Mouse (Mus musculus): ENCODE measurements around the gene Pdk1.
"Not testable (repeated sequence)": the region's sequence is repeated elsewhere in the genome, so short reads cannot be mapped to it uniquely, and the experiment has no call there.

Gene Pdk1

GRCm38 (mm10) chr2:71874836-71875235 is 1.8 kb downstream of the Pdk1 start:
- DNase-seq: no peak

GRCm38 (mm10) chr2:71877865-71878264 is 4.8 kb downstream of the Pdk1 start:
- DNase-seq: no peak

- no peak for DNase-seq
Measured at GRCm38 (mm10) chr2:71878441-71878840, 5.4 kb downstream of the Pdk1 start.

DNA sequence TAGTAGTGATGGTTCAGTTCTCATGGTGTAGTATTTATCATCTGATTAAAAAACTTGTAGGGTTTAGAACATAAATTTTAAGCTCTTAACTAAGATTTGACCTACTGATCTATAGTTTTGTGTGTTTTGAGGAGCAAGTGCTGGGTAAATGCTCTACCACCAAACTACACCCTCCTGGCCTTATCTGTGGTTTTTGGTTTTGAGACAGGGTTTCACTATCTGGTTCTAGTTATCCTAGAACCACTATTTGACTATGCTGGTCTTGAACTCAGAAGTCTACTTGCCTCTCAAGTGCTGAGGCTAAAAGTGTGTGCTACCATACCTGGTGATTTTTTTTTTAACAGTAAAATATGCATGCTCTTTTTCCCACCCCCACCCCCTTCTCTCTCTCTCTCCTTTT is 5.9 kb downstream of the Pdk1 start:
- DNase-seq: no peak

DNA sequence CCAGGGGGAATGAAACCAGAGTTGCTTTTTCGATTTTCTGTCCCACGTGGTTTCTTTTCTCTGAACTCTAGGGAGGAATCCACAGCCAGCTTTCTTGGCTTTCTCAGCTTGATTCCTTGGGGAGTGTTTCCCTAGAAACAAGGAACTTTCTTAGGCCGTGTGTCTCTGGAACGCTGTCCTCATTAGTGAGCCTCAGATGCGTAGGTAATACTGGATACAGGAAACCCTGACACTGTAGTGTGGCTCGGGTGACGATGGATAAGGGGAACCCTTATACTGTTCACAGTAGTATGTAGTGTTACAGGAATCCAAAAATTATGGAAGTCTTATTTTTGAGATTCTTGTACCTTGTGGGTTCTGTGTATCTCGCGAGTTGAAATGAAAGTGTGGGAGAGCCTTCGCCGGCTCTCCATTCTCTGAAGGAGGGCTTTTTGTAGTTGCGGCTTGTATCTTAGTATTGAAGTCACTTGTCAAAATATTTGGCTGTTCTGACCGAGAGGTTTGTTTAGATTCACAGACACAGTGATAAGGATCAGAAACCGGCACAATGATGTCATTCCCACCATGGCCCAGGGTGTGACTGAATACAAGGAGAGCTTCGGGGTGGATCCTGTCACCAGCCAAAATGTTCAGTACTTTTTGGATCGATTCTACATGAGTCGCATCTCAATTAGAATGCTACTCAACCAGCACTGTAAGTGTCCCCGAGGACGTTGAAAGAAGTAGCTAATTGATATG is 10.1 kb downstream of the Pdk1 start:
- DNase-seq: no peak

- DNase-seq: no peak
Measured at GRCm38 (mm10) chr2:71887269-71887668, 14.2 kb downstream of the Pdk1 start.

DNA sequence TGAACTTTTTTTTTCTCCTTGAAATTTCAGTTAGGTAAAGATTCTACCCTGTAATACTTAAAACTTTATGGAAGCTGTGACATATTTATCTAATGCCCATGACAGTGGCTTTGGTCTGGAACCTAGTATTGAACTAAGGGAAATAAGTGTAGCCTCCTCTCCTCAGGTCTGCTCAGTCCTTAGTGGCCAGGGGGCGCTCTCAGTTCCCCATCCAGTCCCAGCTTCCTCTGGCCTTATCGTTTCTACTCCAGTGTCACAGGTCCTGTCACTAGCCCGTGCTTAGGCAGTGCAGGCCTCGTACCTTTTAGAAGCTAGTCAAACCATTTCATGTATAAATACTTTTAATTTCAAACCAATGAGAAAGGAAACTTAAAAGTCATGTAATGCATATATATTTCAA is 15.4 kb downstream of the Pdk1 start:
- DNase-seq: no peak

- no peak for DNase-seq
Measured at GRCm38 (mm10) chr2:71891536-71891935, 18.5 kb downstream of the Pdk1 start.

DNA sequence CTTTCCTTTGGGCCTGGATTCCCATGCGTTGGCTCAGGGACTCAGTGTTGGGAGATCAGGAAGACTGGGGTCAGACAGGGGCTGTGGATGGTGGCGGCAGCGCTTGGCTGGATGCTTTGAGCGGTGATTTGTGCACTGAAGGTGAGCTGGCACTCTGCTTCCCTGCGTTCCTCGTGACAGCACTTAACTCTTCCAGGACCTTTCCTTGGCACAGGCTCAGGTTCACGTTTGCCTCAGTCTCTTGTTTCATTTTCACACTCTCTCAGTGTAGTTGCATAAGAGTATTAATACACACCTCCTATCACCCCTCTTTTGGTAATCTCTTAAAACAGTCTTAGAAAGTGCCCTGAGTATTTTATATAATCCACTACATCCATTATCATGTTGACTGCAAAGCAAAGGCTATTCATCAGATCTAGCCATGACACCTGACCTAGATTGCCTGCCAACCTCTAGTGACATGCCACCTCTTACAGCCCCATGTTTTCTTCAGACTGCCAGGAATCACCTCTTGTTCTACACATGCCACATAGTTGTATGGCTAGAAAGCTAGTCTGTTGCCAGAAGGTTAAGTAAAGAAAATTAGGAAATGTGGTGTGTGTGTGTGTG is 19.8 kb downstream of the Pdk1 start:
- no peak for DNase-seq

- no peak for DNase-seq
Measured at GRCm38 (mm10) chr2:71895596-71896286, 22.7 kb downstream of the Pdk1 start.

DNA sequence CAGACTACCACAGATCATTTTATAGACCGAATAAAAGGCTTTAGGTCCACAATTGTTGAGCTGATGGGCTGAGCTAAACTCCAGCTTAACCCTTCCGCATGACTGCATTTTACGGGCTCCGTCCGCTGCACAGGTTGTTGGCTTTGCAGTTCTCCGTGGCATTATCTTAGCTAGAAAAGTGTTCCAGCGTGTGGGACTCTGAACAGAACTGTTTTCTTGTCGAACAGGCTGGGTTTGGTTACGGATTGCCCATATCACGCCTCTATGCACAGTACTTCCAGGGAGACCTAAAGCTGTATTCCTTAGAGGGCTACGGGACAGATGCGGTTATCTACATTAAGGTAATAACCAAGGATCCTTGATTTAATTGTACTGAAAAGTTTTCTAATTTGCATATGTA is 24.4 kb downstream of the Pdk1 start:
- DNase-seq: no peak

DNA sequence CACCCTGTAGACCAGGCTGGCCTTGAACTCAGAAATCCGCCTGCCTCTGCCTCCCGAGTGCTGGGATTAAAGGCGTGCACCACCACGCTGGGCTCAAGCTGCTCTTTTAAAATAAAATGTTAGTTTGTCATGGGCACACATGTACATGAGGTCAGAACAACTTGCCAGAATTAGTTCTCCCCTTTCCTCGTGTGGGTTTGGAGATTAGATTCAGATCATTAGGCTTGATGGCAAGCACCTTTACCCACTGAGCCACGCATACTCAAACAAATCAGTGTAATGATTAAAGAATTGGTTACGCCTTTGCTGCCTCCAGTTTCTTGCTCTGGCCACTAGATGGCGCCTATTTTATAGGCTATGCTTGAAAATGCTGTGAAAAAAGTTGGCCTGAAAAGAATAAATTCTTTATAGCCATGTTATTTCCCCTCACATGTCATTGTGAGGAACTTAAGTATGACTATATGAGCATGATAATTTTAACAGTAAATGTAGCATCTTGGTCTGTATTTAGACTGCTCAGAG is 25.4 kb downstream of the Pdk1 start:
- peak; percentile 29 to 56 for DNase-seq

GRCm38 (mm10) chr2:71899886-71900285 is 26.9 kb downstream of the Pdk1 start:
- no peak for DNase-seq

GRCm38 (mm10) chr2:71905154-71905553 is 32.1 kb downstream of the Pdk1 start:
- DNase-seq: no peak

DNA sequence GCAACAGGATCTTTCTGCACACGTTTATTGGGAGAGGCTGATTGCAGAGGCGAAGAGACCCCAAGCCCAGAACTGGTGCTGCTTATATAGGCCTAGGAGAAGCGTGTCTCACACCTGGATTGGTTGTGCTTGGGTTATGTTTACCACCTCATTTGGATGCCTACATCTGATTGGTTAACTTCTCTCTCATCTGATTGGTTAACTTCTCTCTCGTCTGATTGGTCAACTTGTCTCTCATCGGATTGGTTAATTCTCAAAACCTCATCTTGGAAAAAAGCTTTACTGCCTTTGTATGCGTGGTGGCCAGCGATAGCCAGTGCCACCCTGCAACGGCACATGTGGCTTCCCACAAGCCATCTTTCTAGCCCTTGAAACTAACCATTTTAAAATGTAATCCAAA is 33.3 kb downstream of the Pdk1 start:
- not testable (repeated sequence) for DNase-seq

GRCm38 (mm10) chr2:71913911-71914310 is 40.9 kb downstream of the Pdk1 start:
- no peak for DNase-seq

- DNase-seq: peak; percentile 66 to 71
Measured at GRCm38 (mm10) chr2:71919227-71919647, 46.2 kb downstream of the Pdk1 start.

GRCm38 (mm10) chr2:71924931-71925330 is 51.9 kb downstream of the Pdk1 start:
- DNase-seq: not testable (repeated sequence)

- peak in 1 of 2 experiments; percentile 9 for DNase-seq
Measured at GRCm38 (mm10) chr2:71934046-71934445, 61.0 kb downstream of the Pdk1 start.

GRCm38 (mm10) chr2:71936711-71937110 is 63.7 kb downstream of the Pdk1 start:
- no peak for DNase-seq

GRCm38 (mm10) chr2:71937649-71938308 is 64.8 kb downstream of the Pdk1 start:
- DNase-seq: no peak

DNA sequence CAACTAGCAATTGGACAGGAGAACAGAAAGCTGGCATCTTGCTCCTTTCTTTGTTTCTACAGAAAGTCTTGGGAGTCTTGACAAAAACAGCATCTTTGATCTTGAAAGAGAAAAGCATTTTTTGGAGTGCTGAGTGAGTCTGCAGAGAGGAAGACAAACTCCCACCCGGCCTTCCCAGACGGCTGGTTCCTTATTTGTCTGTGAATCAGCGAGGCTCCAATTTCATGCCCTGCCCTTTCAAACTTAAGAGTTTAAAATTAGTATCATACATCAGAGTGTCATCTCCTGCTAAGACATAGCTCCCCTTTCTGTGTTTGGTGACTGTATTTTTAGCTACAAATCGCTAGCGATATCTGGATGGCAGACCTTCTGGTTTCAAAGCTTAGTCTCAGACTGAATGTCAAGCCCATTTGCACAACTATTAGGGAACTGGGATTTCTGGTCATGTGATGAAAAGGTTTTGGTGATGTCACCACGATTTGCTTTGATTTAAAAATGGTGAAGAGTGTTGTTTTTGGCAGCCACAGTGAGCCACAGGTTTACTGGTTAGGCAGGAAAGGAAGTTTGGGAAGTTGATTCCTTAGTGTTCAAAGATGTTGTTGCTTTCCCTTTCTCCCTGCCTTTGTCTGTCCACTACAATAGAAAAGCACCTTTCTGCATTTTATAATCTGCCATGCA is 65.8 kb downstream of the Pdk1 start:
- no peak for DNase-seq

Data from cerebellum, postnatal 36 days (tissue).